Mouse (Mus musculus): ENCODE results near the gene Ccnk.

GRCm38 (mm10) chr12:108240953-108241588 is 61.7 kb downstream of the Ccnk start:
- TF ChIP-seq POLR2A (IDR thresholded peaks at IDR 0.05; ENCODE audit: borderline replicate concordance, low read depth, low read length) (no peak), CTCF (IDR thresholded peaks at IDR 0.05; ENCODE audit: low read depth, low read length) (no peak)
